Comparison of ENCODE assay signal across 19 mouse cellular contexts in genomic region chr9:75244527-75244926, GRCm38 (mm10). TPM values are rescaled to one million over a fixed set of nuclear protein-coding genes. Genes with fewer than 3 reads are reported as not detected.
A peak's percentile ranks its signal among the peaks of the same experiment; 100 is the strongest.
DNase-seq lines count a peak whose midpoint lies in the region; ATAC-seq and TF ChIP-seq lines count a peak whose summit lies in the region.
"Had no signal": no experiment of that assay in that cellular context is flagged by ENCODE, and none has a peak within 500 bp of the region (broad histone marks: within the 10 kb centered on the region; RNA-seq: fewer than 3 reads in every experiment).

No protein-coding gene starts in this region.

- no peak for TF ChIP-seq EP300 in stomach, postnatal 0 days (optimal IDR thresholded peaks at IDR 0.05)

- peak overlapping the region; percentile 93 for H3K27ac ChIP-seq in left cerebral cortex, adult 2 months
- no peak overlapping the region for H3K27ac ChIP-seq in testis, adult 2 months (ENCODE audit: control insufficient read depth, insufficient read depth, low read depth, low read length)
- no peak overlapping the region for H3K27ac ChIP-seq in stomach, postnatal 0 days (replicated peaks)
- H3K27ac ChIP-seq: embryonic facial prominence, embryonic 13.5 days; heart, embryonic 10.5 days; hindbrain, embryonic 13.5 days; neural tube, embryonic 13.5 days had no signal

- peak; percentile 47 for TF ChIP-seq CTCF in left cerebral cortex, adult 2 months (IDR thresholded peaks at IDR 0.05)
- TF ChIP-seq CTCF in testis, adult 2 months (IDR thresholded peaks at IDR 0.05; ENCODE audit: control insufficient read depth, insufficient read depth, insufficient replicate concordance, low read depth, low read length): 0 out of 2 replicates have a peak, but pooled peaks have one; percentile 21
- TF ChIP-seq CTCF in stomach, postnatal 0 days (IDR thresholded peaks at IDR 0.05; ENCODE audit: low read depth): peak; percentile 55

- H3K9ac ChIP-seq in stomach, postnatal 0 days (ENCODE audit: low read length): no peak overlapping the region
- H3K9ac ChIP-seq: embryonic facial prominence, embryonic 13.5 days; forebrain, postnatal 0 days; hindbrain, embryonic 13.5 days; neural tube, embryonic 13.5 days had no signal

- ATAC-seq in stomach, postnatal 0 days (ENCODE audit: low FRiP score, low TSS enrichment): no peak

- DNase-seq in left cerebral cortex, adult 2 months (ENCODE audit: extremely low spot score in 1 of 2, low spot score in 2 of 2): no peak
- DNase-seq in left cerebral cortex, adult 11 months (ENCODE audit: low spot score): no peak
- DNase-seq in testis, postnatal 10 days (ENCODE audit: low spot score): no peak
- DNase-seq in R1 (ENCODE audit: low read depth, low spot score): peak; percentile 53
- no peak for DNase-seq in stomach, postnatal 0 days (ENCODE audit: low spot score)
- DNase-seq in adrenal gland, adult (ENCODE audit: inconsistent age in 2 of 2, low spot score in 1 of 2): no peak
- DNase-seq in gastrocnemius, adult 8-10 months (ENCODE audit: low spot score in 2 of 2): no peak
- DNase-seq: forebrain, postnatal 0 days; gastrocnemius, postnatal 10 days; heart, postnatal 10 days; kidney, adult 11 months; kidney, postnatal 14 days; lung, postnatal 36 days; right cerebral cortex, postnatal 14 days had no signal

- H3K36me3 ChIP-seq in testis, adult 2 months (ENCODE audit: control insufficient read depth, insufficient read depth, low read length): no peaks in the 10 kb centered on the region
- 0 out of 2 replicates have a peak, but pooled peaks cover 2% of the 10 kb centered on the region for H3K36me3 ChIP-seq in stomach, postnatal 0 days (ENCODE audit: control insufficient read depth, insufficient read depth, low read length)
- H3K36me3 ChIP-seq: embryonic facial prominence, embryonic 13.5 days; heart, embryonic 10.5 days; hindbrain, embryonic 13.5 days; neural tube, embryonic 13.5 days had no signal

- H3K9me3 ChIP-seq in stomach, postnatal 0 days (ENCODE audit: control insufficient read depth, low read length): no peaks in the 10 kb centered on the region
- H3K9me3 ChIP-seq: embryonic facial prominence, embryonic 13.5 days; heart, embryonic 10.5 days; hindbrain, embryonic 13.5 days; neural tube, embryonic 13.5 days had no signal

- no peaks in the 10 kb centered on the region for H3K27me3 ChIP-seq in testis, adult 2 months (ENCODE audit: control insufficient read depth, insufficient read depth, low read length)
- no peaks in the 10 kb centered on the region for H3K27me3 ChIP-seq in stomach, postnatal 0 days (ENCODE audit: control insufficient read depth, insufficient read depth, low read length)
- H3K27me3 ChIP-seq: embryonic facial prominence, embryonic 13.5 days; hindbrain, embryonic 13.5 days; neural tube, embryonic 13.5 days had no signal

- no peaks in the 10 kb centered on the region for H3K4me1 ChIP-seq in testis, adult 2 months (ENCODE audit: control insufficient read depth, insufficient read depth, low read length)
- no peaks in the 10 kb centered on the region for H3K4me1 ChIP-seq in stomach, postnatal 0 days (replicated peaks; ENCODE audit: control insufficient read depth, insufficient read depth)

- H3K4me2 ChIP-seq in stomach, postnatal 0 days (replicated peaks; ENCODE audit: low read depth): no peak overlapping the region
- H3K4me2 ChIP-seq: embryonic facial prominence, embryonic 13.5 days; hindbrain, embryonic 13.5 days; neural tube, embryonic 13.5 days had no signal

- TF ChIP-seq POLR2A in testis, adult 2 months (IDR thresholded peaks at IDR 0.05; ENCODE audit: control insufficient read depth, low read depth, low read length): no peak

- 61% methylated on average over 4 of the region's 4 CpGs for WGBS in stomach, postnatal 0 days

- H3K4me3 ChIP-seq in left cerebral cortex, adult 2 months: no peak overlapping the region
- H3K4me3 ChIP-seq in testis, adult 2 months (ENCODE audit: control insufficient read depth, low read depth, low read length): no peak overlapping the region
- H3K4me3 ChIP-seq in stomach, postnatal 0 days (ENCODE audit: low read depth, low read length): no peak overlapping the region
- H3K4me3 ChIP-seq: embryonic facial prominence, embryonic 13.5 days; heart, embryonic 10.5 days; hindbrain, embryonic 13.5 days; neural tube, embryonic 13.5 days had no signal

- intact Hi-C loops in left cerebral cortex, adult 2 months (cut with DNase I): no loop called here

RNA-seq across cellular contexts. Expression of gene Myo5c, which starts 12.7 kb away (rescaled TPM):
- 1 to 10 TPM; 7.0 to 7.2 TPM for total RNA-seq in left cerebral cortex, adult 2 months (2021)
- polyA plus RNA-seq in testis, adult 2 months (2012; rRNA removed): 1.3 and 1.6 TPM in 2 replicates
- 11.4 and 13.2 TPM in 2 replicates for polyA plus RNA-seq in stomach, postnatal 0 days (2015; fragmentation: Nextera tagmentation; extraction: Ambion mirVana)
- 10 to 100 TPM in 1 of 4 experiments, 1 to 10 TPM in 3; 7.2 to 12.8 (median 8.8) TPM for total RNA-seq in gastrocnemius, adult 8-10 months (2022)
